Mouse (Mus musculus) cerebellum, adult 2 months (tissue): ENCODE measurements at regions not wholly inside any gene's neighbourhood (a gene's known extent, or its start where the extent isn't known, plus 50 kb on each side); places are given as distances from the start of the nearest gene placed in this dataset.

Experiments
- CTCF ChIP-seq: fragments of 200-500 bp; IDR thresholded peaks from 2 replicates; pipeline ENCODE4 v1.5.1; 2011; ENCODE audit warnings: low read depth, mild to moderate bottlenecking, control low read depth, low read length, moderate library complexity, borderline replicate concordance; ENCODE audit not compliant: insufficient read depth
- POLR2A ChIP-seq: fragments of 200-500 bp; IDR thresholded peaks from 2 replicates; pipeline ENCODE4 v1.6.1; 2011; ENCODE audit warnings: low read length, control low read depth, borderline replicate concordance; ENCODE audit not compliant: insufficient read depth

- no peak for TF ChIP-seq POLR2A
- no peak for TF ChIP-seq CTCF
Measured at GRCm38 (mm10) chr11:41652566-41652965, 348.1 kb downstream of the Gabrg2 start.
